Mouse (Mus musculus) monocyte, adult 5-6 weeks (primary cell): ENCODE results near the gene Rel. TPM values are rescaled to one million over a fixed set of nuclear protein-coding genes. Genes with fewer than 3 reads are reported as not detected.

ENCODE experiments used
- ATAC-seq: fragments of 153-309, 156-312 bp; replicated peaks from 2 replicates; pipeline ENCODE4 v1.8.0; 2017; ENCODE audit warnings: mild to moderate bottlenecking; ENCODE audit not compliant: low TSS enrichment, insufficient number of reproducible peaks, severe bottlenecking, poor library complexity, low FRiP score
- total RNA-seq: library from RNA; stranded (forward); fragments of 200-1000, 200-491, 200-594 nt; gene quantifications from 3 replicates; pipeline ENCODE4 v1.2.3, GENCODE M21; 2017

Gene Rel
- total RNA-seq, 1 experiment from 2014 or later, result 77.1 TPM

- ATAC-seq, result 0 out of 2 replicates have a peak, but pooled peaks have one; percentile 55
Observed at GRCm38 (mm10) chr11:23754329-23754728, 16.4 kb downstream of the Rel start.

GRCm38 (mm10) chr11:23753136-23753710 lies 17.5 kb downstream of the Rel start:
- ATAC-seq, result no peak

- ATAC-seq, result no peak
Observed at GRCm38 (mm10) chr11:23746102-23746501, 24.7 kb downstream of the Rel start.

- no peak for ATAC-seq
Observed at GRCm38 (mm10) chr11:23744352-23744751, 26.4 kb downstream of the Rel start.

- ATAC-seq, result no peak
Observed at GRCm38 (mm10) chr11:23741386-23741785, 29.4 kb downstream of the Rel start.

- no peak for ATAC-seq
Observed at GRCm38 (mm10) chr11:23740895-23741294, 29.9 kb downstream of the Rel start.

- ATAC-seq, result no peak
Observed at GRCm38 (mm10) chr11:23735820-23736470, 34.8 kb downstream of the Rel start.

GRCm38 (mm10) chr11:23734749-23735286 lies 36.0 kb downstream of the Rel start:
- no peak for ATAC-seq

GRCm38 (mm10) chr11:23732840-23733239 lies 37.9 kb downstream of the Rel start:
- ATAC-seq, result no peak

- no peak for ATAC-seq
Observed at GRCm38 (mm10) chr11:23730120-23730519, 40.6 kb downstream of the Rel start.

- no peak for ATAC-seq
Observed at GRCm38 (mm10) chr11:23728186-23728585, 42.6 kb downstream of the Rel start.

- no peak for ATAC-seq
Observed at GRCm38 (mm10) chr11:23726441-23726840, 44.3 kb downstream of the Rel start.

- no peak for ATAC-seq
Observed at GRCm38 (mm10) chr11:23725850-23726249, 44.9 kb downstream of the Rel start.

GRCm38 (mm10) chr11:23722326-23722725 lies 48.4 kb downstream of the Rel start:
- no peak for ATAC-seq

- ATAC-seq, result no peak
Observed at GRCm38 (mm10) chr11:23719825-23720224, 50.9 kb downstream of the Rel start.

GRCm38 (mm10) chr11:23718856-23719255 lies 51.9 kb downstream of the Rel start:
- ATAC-seq, result peak; percentile 50; the same call in 1 of the 2 replicates

GRCm38 (mm10) chr11:23712299-23712698 lies 58.5 kb downstream of the Rel start:
- no peak for ATAC-seq

GRCm38 (mm10) chr11:23704604-23705294 lies 66.0 kb downstream of the Rel start:
- ATAC-seq, result no peak

- no peak for ATAC-seq
Observed at GRCm38 (mm10) chr11:23701831-23702230, 68.9 kb downstream of the Rel start.
